Mouse (Mus musculus) limb, embryonic 14.5 days (tissue): Measurements from ENCODE around the gene Gm20388. TPM values are rescaled to one million over a fixed set of nuclear protein-coding genes. Genes with fewer than 3 reads are reported as not detected.

Experiments
- ATAC-seq: fragments of 200-750 bp; cut with Nextera tagmentation; 2 replicates; pipeline ENCODE4 v1.8.0; 2017; ENCODE audit warnings: low read depth, moderate number of reproducible peaks, moderate TSS enrichment; ENCODE audit not compliant: low FRiP score
- DNase-seq: peaks from one replicate; pipeline ENCODE4 v3.0.0-alpha.2; 2015; ENCODE audit warnings: low spot score
- H3K27ac ChIP-seq: fragments of 300-500 bp; sonication (generic); replicated peaks from 2 replicates; pipeline ENCODE4 v1.5.1; 2014; ENCODE audit warnings: low read depth, mild to moderate bottlenecking, low read length, moderate library complexity, mixed read lengths
- H3K27me3 ChIP-seq: fragments of 300-500 bp; sonication (generic); 2 replicates; pipeline ENCODE4 v1.6.1; 2014; ENCODE audit warnings: low read length, mixed read lengths; ENCODE audit not compliant: control insufficient read depth, insufficient read depth
- H3K36me3 ChIP-seq: fragments of 300-500 bp; sonication (generic); 2 replicates; pipeline ENCODE4 v1.6.1; 2014; ENCODE audit warnings: mild to moderate bottlenecking, low read length, moderate library complexity, mixed read lengths; ENCODE audit not compliant: control insufficient read depth, insufficient read depth
- H3K4me1 ChIP-seq: fragments of 300-500 bp; sonication (generic); 2 replicates; pipeline ENCODE4 v1.6.1; 2014; ENCODE audit warnings: antibody characterized with exemption, low read length, mixed read lengths; ENCODE audit not compliant: control insufficient read depth, insufficient read depth
- H3K4me2 ChIP-seq: fragments of 300-500 bp; sonication (generic); replicated peaks from 2 replicates; pipeline ENCODE4 v1.6.1; 2014; ENCODE audit warnings: low read depth, mild to moderate bottlenecking, low read length, moderate library complexity; ENCODE audit not compliant: severe bottlenecking
- H3K4me3 ChIP-seq: fragments of 300-500 bp; sonication (generic); replicated peaks from 2 replicates; pipeline ENCODE4 v1.5.1; 2014; ENCODE audit warnings: low read length
- H3K9ac ChIP-seq: fragments of 300-500 bp; sonication (generic); 2 replicates; pipeline ENCODE4 v1.6.1; 2014; ENCODE audit warnings: mild to moderate bottlenecking, low read depth, low read length, moderate library complexity; ENCODE audit not compliant: severe bottlenecking
- H3K9me3 ChIP-seq: fragments of 300-500 bp; sonication (generic); 2 replicates; pipeline ENCODE4 v1.6.1; 2016; ENCODE audit warnings: low read length; ENCODE audit not compliant: control insufficient read depth
- POLR2A ChIP-seq: fragments of 200-500 bp; IDR thresholded peaks from 2 replicates; pipeline ENCODE4 v1.8.0; 2012; ENCODE audit warnings: inconsistent platforms, mild to moderate bottlenecking, moderate library complexity, borderline replicate concordance; ENCODE audit not compliant: insufficient read depth, insufficient read length; ENCODE audit errors: extremely low read depth
- WGBS: fragments of 180-500 bp; shearing (Covaris S2); extraction: QIAGEN DNeasy Blood & Tissue Kit; methylation state at CpG from one replicate; pipeline ENCODE4 v1.1.7; 2014; 5-methylcytosine and 5-hydroxymethylcytosine counted together
- polyA plus RNA-seq, 2 experiments: library from polyadenylated mRNA; depleted of rRNA in 1 of 2; stranded (reverse) in 1 of 2; unstranded in 1 of 2; fragments of >200 nt; fragmentation: Nextera tagmentation in 1 of 2; extraction: Ambion mirVana in 1 of 2; gene quantifications; 2 replicates each; pipeline versions ENCODE4 v1.2.1 to v1.2.3; 2012 to 2014

Gm20388 gene
- polyA plus RNA-seq, 2 experiments, result 1.9 to 49.9 TPM

GRCm38 (mm10) chr8:124303211-124303902, 4392.7 kb downstream of the Gm20388 start:
- no peak overlapping the region for H3K9ac ChIP-seq
- H3K27ac ChIP-seq, result no peak overlapping the region
- no peak overlapping the region for H3K4me2 ChIP-seq
- WGBS, result 81% methylated on average over 15 of the region's 15 CpGs
- DNase-seq (no peak), ATAC-seq (no peak)
- H3K36me3 ChIP-seq, result peaks cover 9% of the 10 kb centered on the region
- no peak overlapping the region for H3K4me3 ChIP-seq
- no peak for TF ChIP-seq POLR2A
- no peaks in the 10 kb centered on the region for H3K9me3 ChIP-seq
- no peaks in the 10 kb centered on the region for H3K27me3 ChIP-seq
- no peaks in the 10 kb centered on the region; the same call in 1 of the 2 replicates for H3K4me1 ChIP-seq

- H3K4me2 ChIP-seq, result no peak overlapping the region
- DNase-seq (no peak), ATAC-seq (no peak)
- no peak for TF ChIP-seq POLR2A
- H3K27me3 ChIP-seq, result no peaks in the 10 kb centered on the region
- H3K27ac ChIP-seq, result no peak overlapping the region
- H3K4me3 ChIP-seq, result no peak overlapping the region
- H3K9ac ChIP-seq, result no peak overlapping the region
- no peaks in the 10 kb centered on the region for H3K9me3 ChIP-seq
- WGBS, result 88% methylated on average over 4 of the region's 4 CpGs
- H3K4me1 ChIP-seq, result no peaks in the 10 kb centered on the region; the same call in 1 of the 2 replicates
- peaks cover 13% of the 10 kb centered on the region for H3K36me3 ChIP-seq
These were observed 4393.5 kb downstream of the Gm20388 start for GRCm38 (mm10) chr8:124304141-124304540.

GRCm38 (mm10) chr8:124306574-124306973, 4395.9 kb downstream of the Gm20388 start:
- H3K4me3 ChIP-seq, result no peak overlapping the region
- no peak for TF ChIP-seq POLR2A
- H3K27me3 ChIP-seq, result no peaks in the 10 kb centered on the region
- H3K9ac ChIP-seq, result no peak overlapping the region
- ATAC-seq, result no peak
- H3K4me1 ChIP-seq, result no peaks in the 10 kb centered on the region; the same call in 1 of the 2 replicates
- H3K9me3 ChIP-seq, result no peaks in the 10 kb centered on the region
- peak overlapping the region; percentile 13; the same call in 1 of the 2 replicates for H3K27ac ChIP-seq
- no peak overlapping the region for H3K4me2 ChIP-seq
- DNase-seq, result no peak
- peaks cover 17% of the 10 kb centered on the region for H3K36me3 ChIP-seq
- 54% methylated on average over 7 of the region's 7 CpGs for WGBS

- ATAC-seq (no peak), DNase-seq (no peak)
- Histone ChIP-seq H3K9ac (no peak overlapping the region), H3K27me3 (no peaks in the 10 kb centered on the region), H3K36me3 (peaks cover 17% of the 10 kb centered on the region), H3K4me2 (no peak overlapping the region), H3K4me1 (no peaks in the 10 kb centered on the region; the same call in 1 of the 2 replicates), H3K9me3 (no peaks in the 10 kb centered on the region), H3K27ac (no peak overlapping the region), H3K4me3 (no peak overlapping the region)
- no peak for TF ChIP-seq POLR2A
- 90% methylated on average over 10 of the region's 10 CpGs for WGBS
These were observed 4397.1 kb downstream of the Gm20388 start for GRCm38 (mm10) chr8:124307700-124308099.

GRCm38 (mm10) chr8:124310509-124310908, 4399.9 kb downstream of the Gm20388 start:
- Histone ChIP-seq H3K27ac (no peak overlapping the region), H3K4me2 (no peak overlapping the region), H3K4me1 (peaks cover 7% of the 10 kb centered on the region), H3K9me3 (no peaks in the 10 kb centered on the region), H3K36me3 (peaks cover 14% of the 10 kb centered on the region), H3K9ac (no peak overlapping the region), H3K27me3 (no peaks in the 10 kb centered on the region), H3K4me3 (no peak overlapping the region)
- DNase-seq, result no peak
- WGBS, result 92% methylated on average over 13 of the region's 13 CpGs
- no peak for TF ChIP-seq POLR2A
- no peak for ATAC-seq
